Mouse (Mus musculus): ENCODE results near the gene Fam163b.

Fam163b gene

DNA sequence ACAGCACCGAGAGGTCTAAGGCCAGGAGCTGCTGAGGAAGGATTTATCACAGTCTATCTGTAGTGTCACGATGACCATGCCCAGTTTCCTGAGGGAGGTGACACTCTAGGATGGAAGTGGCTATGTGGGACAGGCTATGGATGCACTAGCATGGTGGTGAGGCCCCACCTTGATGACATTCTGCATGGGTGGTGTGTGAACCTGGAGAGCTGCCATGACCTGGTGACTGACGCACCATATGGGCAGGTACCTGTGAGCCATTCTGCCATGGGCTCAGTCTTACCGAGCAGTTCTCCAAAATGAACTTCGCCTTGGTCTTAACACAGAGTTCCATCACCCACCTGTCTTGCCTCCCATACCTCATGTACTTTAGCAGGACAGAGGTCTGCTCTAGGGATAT, 54.7 kb downstream of the Fam163b start:
- DNase-seq (ENCODE audit: low spot score), result no peak

DNA sequence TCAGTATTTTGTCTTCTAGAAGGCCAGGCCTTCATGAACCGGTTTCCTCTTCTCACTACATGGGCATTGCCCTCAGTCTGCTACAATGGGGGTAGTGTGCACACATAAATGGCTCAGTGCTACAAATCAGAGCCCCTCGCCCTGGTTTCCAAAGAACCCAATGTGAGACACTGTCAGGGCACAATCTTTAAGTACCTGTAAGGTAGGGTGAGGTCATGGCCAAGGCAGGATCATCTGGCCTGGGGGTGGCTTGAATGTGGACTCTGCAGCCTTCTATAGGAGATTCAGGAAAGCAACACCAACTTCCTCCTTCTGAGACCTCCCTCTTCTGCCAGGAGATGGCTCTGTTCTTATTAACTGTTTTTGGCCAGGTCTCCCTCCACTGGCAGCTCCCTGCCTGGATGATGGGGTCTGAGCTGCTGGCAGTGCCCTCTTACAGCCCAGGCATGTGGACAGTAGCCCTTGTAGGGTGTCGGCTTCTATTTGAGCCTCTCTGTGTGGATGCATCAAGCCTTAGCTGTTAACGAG, 55.7 kb downstream of the Fam163b start:
- no peak for DNase-seq (ENCODE audit: low spot score)

DNA sequence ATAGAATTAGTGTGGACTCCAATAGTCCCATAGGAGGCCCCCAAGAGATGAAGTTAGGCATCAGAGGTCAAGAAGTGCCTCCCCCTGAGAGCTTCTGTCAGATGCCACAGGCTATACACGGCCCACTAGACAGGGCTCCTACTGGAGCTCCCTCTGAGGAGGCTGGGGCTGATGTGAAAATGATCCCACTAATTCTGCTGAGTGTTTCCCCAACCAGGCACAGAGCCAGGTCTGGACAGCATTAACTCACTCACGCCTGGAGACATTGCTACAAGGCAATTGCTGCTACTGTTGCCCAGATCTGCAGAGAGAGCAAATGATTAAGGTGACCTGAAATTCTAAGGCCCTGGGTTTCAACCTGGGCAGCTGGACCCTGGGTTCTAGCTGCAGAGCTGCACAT, 56.5 kb downstream of the Fam163b start:
- no peak for DNase-seq (ENCODE audit: low spot score)

DNA sequence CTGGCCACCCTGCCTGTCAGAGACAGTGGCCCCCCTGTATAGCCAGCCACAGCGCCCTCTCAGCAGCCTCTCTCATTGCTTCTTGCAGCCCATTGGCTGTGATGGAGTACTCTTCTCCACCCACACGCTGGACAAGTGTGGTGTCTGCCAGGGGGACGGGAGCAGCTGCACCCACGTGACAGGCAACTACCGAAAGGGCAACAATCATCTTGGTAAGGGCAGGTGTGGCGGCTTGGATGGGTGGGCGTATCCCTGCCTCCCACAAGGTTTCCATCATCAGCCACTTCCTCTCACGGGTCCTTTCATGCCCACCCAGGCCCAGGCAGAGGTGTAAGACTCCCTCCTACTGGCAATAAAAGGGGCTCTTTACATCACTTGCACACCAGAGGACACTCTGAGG, 57.3 kb downstream of the Fam163b start:
- DNase-seq (ENCODE audit: low spot score), result no peak

DNA sequence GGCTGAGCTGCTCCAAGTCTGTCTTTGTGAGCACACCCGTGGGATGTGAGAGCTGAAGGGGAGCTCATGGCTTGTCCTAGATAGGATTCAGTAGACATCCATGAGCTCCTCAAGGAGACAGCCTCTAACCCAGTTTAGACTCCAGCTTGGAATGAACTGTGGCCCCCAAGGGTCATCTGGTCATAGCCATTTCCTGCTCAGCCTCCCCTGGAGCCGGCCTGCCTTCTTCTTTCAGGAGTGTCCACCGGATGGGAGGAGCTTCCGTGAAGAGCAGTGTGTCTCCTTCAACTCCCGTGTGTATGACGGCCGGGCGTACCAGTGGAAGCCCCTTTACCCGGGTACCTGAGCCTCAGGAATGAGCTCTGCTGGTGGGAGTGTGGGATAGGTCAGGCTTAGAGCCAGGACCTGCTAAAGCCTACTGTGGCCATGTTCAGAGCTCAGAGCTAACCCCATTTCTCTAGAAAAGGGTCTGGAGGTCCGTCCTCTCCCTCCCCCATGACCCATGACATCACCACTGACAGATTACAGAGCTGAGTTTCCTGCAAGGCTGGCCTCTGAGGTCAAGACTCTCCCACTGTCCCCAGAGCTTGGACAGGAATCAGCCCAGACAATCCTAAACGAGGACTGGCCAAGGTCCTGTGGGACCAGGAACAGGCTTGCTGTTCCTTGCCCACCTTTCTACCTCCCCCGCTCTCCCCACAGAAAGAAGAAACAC, 58.4 kb downstream of the Fam163b start:
- DNase-seq (ENCODE audit: low spot score), result no peak

DNA sequence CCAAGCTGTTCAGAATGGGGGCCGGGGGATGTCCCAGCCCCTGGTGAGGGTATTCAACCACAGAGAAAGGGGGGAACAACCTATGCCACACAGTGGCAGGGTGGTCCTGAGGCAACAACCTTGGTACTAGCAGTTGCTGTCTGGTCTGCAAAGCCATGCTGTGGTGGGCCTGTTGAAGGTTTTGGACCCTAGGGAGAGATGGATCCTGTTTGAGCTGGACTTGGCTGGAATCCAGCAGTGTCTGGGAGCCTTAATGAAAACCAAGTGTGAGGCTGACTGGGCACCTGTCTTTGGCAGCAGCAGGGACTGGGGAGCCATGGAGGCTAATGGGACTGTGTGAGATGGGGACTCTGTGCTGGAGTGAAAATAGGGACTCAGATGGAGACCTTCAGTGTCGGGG, 62.6 kb downstream of the Fam163b start:
- DNase-seq (ENCODE audit: low spot score), result no peak

DNA sequence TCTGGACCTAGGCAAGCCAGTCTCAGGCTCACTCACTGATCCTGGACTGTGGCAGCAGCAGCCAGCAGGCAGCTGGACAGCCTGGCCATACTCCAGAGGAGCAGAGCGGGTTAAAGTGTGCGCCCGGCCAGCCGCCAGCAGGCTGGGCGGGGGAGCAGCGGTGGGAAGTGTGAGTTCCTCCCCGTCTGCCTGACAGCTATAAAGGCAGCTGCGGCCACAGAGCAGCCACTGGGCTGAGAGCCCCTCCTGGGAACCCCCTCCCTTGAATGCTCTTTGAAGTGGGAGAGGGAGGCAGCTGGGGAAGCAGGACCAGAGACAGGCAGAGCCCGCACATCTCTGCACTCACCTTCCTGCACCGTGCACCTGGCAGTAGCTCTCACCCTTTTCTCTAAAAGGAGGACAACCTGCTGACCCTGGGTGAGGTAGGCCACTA, 63.1 kb downstream of the Fam163b start, which contains the start of gene Adamtsl2:
Gene Adamtsl2, plus strand, starts transcription at position 228 of the 433 bp plus-strand sequence.
- peak; percentile 82 for DNase-seq (ENCODE audit: low spot score)

DNA sequence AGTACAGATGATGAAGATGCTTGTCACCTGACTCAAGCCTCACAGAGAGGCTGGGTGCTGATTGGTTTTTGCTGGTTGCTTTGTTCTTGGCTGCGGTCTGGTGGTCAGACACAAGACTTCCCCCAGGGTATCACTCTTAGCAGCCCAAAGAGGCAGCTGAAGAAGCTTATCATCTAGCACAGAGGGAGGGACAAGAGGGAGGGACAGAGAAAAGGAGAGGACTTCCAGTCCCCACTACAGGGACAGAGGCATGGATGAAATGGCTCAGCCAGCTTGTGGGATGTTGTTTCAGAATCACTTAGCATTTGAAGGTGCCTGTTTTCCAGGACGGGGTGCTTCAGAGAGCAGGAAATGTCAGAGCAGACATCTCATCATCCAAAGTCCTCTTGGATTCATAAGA, 64.0 kb downstream of the Fam163b start:
- no peak for DNase-seq (ENCODE audit: low spot score)

DNA sequence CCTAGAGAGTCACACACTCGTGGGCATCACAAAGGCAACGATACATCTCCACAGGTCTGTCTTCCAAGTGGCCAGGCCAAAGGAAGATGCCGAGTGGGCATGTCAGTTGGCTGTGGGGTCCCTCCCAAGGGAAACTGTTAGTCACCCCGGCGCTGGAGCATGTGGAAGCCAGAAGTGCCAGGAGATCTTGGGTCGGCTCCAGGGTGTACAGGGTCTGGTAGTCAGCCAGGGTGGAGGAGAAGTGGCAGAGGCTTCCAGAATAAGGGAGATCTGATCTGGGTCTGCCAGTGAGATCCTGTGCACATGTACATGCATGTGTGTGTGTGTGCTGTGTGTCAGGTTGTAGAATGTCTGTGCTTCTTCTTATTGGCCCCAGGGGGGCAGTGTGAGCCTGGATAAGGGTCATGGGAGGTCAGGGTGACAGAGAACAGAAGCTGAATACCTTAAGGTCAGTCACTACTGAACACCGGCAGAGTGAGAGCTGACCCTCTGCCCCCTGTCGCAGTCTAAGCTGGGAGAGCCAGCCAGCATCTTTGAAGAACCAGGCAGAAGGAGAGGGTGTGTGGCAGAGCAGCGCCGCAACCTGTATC, 64.5 kb downstream of the Fam163b start:
- no peak for DNase-seq (ENCODE audit: low spot score)

DNA sequence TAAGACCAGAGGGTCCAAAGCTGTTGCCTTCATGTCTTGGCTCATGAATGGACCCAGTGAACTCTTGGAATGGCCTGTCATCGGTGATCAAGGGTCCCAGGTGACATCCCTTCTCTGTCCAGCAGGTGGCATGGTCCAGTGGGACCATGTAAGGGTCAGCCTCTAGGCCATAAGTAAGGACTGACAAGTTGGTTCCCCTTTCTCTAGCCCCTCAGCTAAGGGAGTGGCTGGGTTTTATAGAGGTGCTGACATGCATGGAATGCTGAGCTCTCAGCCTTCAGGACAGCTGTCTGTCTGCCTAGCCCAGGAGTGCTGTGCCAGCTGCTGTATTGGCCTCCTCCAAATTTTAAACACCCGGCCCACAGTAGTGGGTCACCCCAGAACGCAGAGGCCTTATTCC, 66.8 kb downstream of the Fam163b start:
- peak; percentile 41 for DNase-seq (ENCODE audit: low spot score)

DNA sequence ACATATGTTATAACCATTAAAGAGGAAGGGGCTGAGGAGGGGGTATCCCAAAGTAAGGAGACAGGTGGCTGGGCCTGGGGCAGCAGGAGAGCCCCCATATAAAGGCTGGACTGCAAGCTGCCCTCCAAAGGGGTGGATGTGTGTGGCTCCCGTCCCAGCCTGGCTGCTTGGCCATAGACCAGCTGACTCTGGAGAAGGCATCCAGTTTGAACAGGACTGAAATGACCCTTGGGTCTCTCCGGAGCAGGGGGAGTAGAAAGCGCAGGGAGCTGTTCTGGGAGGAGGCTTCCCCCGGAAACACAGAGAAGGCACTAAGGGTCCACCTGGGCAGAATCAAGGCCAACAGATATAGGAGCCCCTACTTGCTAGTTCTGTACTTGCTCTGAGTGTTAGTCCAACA, 67.5 kb downstream of the Fam163b start:
- DNase-seq (ENCODE audit: low spot score), result no peak

DNA sequence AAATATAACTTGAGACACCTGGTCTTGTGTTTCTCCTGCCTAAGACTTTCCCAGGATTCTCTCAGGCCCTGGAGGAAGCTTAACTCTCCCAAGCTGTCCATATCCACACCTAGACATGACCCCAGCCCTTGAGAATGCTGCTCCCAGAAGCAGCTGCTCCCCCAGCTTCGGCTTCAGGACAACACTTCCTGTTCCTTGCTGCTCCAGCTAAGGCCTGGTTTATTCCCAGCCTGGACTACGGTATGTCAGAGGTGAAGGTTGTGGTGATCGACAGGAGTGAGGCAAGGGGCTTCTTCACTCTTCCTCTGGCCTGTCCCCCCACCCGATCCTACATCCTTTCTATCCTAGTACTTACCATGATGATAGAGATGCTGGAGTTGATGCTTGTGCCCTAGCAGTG, 68.9 kb downstream of the Fam163b start:
- DNase-seq (ENCODE audit: low spot score), result no peak

DNA sequence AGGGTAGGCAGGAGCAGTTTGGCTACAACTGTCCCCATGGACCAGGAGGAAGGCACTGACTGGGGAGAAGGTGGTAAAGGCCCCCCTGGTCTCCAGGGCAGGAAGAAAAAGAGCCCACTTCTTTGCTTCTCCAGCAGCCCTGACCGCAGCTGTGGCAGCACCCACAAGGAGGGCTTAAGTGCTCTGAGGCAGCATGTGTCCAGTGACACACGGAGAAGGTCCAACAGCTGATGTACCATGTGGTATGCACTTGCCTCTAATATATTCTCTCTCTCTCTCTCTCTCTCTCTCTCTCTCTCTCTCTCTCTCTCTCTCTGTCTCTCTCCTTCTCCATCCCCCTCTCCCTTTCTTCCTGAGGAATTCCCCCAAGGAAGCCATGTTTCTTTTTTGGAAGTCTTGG, 70.3 kb downstream of the Fam163b start, which contains the start of gene Mymk:
Gene Mymk, minus strand, starts transcription at position 202 of the 400 bp plus-strand sequence.
- no peak for DNase-seq (ENCODE audit: low spot score)

DNA sequence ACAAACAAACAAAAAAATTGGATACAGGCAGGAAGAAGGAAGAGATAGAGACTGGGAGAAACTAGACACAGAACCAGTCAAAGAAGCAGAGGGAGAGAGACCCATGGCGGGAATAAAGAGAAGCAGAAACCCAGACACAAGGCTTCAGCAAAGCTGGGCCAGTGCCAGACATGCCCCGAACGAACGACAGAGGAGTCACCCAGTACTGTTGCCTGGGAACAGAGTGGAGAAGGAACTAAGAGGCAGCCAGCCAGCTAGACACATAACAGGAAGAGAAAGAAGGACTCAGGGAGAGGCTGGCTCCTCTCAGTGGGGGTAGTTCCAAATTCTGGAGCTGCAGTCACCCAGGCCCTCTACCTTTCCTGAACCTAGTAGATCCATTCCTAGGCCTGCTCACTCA, 71.2 kb downstream of the Fam163b start:
- DNase-seq (ENCODE audit: low spot score), result peak; percentile 74

DNA sequence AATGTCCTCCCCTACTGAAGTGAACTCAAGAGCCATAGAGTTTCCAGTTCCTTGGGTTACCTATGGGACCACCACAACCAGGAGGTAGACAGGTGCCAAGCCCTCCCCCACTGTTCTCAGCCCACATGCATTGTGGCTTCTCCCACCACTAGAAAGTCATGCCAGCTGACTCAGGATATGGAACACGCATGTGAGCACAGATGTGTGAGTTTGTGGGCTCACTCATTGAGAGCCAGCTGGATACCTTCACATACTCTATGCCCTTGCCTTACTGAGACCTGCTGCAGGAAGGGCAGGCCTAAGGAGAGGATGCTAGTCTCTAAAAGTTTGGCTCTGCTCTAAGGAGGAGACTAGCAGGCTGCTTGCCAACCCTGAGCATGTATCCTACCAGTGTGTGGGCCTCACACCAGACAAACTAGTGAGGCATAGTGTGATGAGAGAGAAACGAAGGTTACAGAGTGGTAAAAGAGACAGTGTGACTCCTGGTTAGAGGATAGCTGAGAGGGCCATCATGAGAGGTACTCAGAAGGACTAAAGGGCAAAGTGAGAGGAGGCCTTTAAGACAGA, 72.0 kb downstream of the Fam163b start:
- DNase-seq (ENCODE audit: low spot score), result no peak

DNA sequence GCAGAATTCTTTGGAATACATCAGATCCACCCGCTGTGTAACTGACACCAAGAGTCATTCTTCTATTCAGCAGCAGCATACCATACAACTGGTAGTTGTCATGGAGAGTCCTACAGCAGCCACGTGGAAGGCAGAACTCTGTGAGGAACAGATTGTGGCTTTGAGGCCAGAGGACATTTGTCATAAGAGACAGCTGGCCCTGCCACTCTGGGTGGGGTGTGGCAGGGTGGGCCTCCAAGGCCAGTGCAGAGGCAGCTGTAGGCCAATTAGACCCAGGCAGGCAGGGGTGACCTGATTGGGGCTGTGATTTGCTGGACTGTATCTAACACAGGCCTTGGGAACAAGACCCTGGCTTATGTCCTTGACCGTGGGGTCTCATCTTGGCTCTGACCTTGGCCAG, 72.6 kb downstream of the Fam163b start:
- no peak for DNase-seq (ENCODE audit: low spot score)

DNA sequence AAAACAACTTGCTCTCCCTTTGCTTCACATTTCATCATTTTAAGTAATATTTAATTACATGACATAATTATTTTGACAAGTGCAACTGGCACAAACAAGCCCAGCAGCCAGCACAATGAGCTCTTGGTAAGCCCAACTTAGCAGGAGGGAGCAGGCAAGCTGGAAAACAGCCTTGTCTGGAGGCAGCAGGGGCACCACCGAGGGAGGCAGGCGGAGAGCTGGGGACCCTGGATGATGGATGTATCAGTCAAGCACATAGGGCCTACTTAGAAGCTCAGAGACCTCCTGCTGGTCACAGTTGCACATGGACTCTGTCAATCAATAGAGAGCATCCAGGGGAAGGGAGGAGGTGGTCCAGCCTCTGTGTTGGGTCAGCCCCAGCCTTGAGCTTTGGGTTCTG, 74.3 kb downstream of the Fam163b start:
- DNase-seq (ENCODE audit: low spot score), result no peak

DNA sequence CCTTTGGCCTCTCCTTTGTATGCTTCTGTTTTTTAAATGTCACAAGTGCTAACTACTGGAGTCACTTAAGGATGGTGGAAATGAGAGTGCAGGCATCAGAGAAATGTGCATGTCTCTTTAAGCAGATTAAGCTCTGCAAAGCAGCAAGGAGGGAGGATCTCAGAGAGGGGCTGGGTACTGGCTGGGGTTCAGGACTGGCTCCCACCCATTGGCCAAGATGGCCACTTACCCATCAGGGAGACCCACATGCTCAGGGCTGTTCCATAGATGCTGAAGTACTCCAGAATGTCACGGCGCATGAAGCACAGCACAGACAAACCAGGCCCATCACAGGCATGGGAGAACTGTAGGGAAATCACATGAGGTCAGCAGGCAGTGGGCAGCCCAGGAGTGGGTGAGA, 75.2 kb downstream of the Fam163b start:
- no peak for DNase-seq (ENCODE audit: low spot score)
